Mouse (Mus musculus): Measurements from ENCODE around the gene Jade2. TPM values are rescaled to one million over a fixed set of nuclear protein-coding genes. Genes with fewer than 3 reads are reported as not detected.

The Jade2 gene
- polyA plus RNA-seq, 1 experiment from 2014 or later: 2.2 TPM

DNA sequence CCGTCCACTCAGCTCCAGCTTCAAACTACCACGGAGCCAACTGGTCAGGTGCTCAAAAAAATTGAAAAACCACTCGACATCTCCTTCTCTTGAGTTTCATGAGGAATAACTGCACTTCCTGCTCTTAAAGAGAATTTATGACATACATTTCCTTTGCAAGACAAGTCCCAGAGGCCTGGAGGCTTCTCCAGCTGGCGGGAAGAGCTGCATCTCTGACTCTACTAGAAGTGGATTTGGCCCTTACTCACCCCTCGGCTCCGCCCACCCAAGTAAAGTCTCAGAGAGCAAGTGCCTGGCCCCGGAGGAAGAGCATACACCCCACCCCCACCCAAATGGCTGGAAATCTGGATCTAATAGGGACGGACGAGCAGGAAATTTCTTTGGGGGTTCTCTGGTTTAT lies 16.3 kb downstream of the Jade2 start:
- no peaks in the 10 kb centered on the region for H3K27me3 ChIP-seq
- ATAC-seq (ENCODE audit: low FRiP score, low read depth): no peak
- no peak overlapping the region for H3K27ac ChIP-seq
- H3K4me3 ChIP-seq: no peak overlapping the region
- H3K9ac ChIP-seq: no peak overlapping the region
- no peak overlapping the region for H3K4me2 ChIP-seq (replicated peaks)
- no peaks in the 10 kb centered on the region for H3K9me3 ChIP-seq
- peaks cover 21% of the 10 kb centered on the region for H3K36me3 ChIP-seq
- WGBS: 37% methylated on average over 9 of the region's 9 CpGs
- peaks cover 30% of the 10 kb centered on the region for H3K4me1 ChIP-seq

DNA sequence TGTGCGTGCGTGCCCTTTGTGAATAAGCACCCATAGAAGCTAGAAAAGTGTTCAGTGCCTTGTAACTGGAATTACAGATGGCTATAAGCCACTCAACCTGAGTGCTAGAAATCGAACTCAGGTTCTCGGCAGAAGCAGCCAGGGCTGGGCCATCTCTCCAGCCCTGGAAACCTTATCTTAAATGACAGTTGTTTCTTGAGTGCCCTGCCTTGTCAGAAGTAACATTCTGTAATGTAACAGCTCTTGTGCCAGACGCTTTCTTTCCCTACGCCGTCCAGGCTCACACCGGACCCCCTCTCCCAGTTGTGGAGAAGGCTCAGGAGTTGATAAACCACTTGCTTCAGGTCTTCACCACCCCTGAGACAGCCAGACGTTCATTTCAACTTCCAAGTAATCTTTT lies 16.8 kb downstream of the Jade2 start:
- WGBS: 83% methylated on average over 9 of the region's 9 CpGs
- no peak overlapping the region for H3K27ac ChIP-seq
- ATAC-seq (ENCODE audit: low FRiP score, low read depth): no peak

GRCm38 (mm10) chr11:51839973-51840372 lies 17.5 kb downstream of the Jade2 start:
- no peak overlapping the region for H3K27ac ChIP-seq
- no peaks in the 10 kb centered on the region for H3K9me3 ChIP-seq
- no peak overlapping the region for H3K9ac ChIP-seq
- H3K27me3 ChIP-seq: no peaks in the 10 kb centered on the region
- WGBS: 83% methylated on average over 11 of the region's 11 CpGs
- H3K4me2 ChIP-seq (replicated peaks): no peak overlapping the region
- peaks cover 28% of the 10 kb centered on the region for H3K4me1 ChIP-seq
- no peak overlapping the region for H3K4me3 ChIP-seq
- peaks cover 24% of the 10 kb centered on the region for H3K36me3 ChIP-seq
- ATAC-seq (ENCODE audit: low FRiP score, low read depth): no peak

More for the DNA sequence above, 16.8 kb downstream of the Jade2 start:
- Histone ChIP-seq H3K4me1 (peaks cover 30% of the 10 kb centered on the region), H3K4me3 (no peak overlapping the region), H3K27me3 (no peaks in the 10 kb centered on the region), H3K9ac (no peak overlapping the region), H3K4me2 (replicated peaks) (no peak overlapping the region), H3K36me3 (peaks cover 19% of the 10 kb centered on the region), H3K9me3 (no peaks in the 10 kb centered on the region)

DNA sequence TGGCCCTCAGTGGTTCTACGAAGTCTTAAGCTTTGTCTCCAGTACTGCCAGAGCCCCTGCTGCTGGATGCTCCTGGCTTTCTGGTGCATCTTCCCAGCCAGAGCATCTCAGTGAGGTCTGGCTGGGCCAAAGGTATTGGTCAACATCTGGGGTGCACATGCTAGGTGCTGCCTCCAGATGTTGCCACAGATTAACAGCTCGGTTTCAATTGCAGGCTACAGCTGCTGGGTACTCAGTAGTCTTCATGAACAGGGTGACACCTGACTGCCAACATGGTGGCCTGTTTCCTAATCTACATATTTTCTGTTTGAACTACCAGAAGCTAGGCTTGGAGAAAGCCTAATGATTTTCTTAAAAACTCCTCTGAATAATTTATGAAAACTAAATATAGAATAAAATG lies 18.3 kb downstream of the Jade2 start:
- WGBS: 48% methylated on average over 2 of the region's 2 CpGs
- Histone ChIP-seq H3K4me1 (peaks cover 19% of the 10 kb centered on the region), H3K27ac (no peak overlapping the region), H3K9me3 (no peaks in the 10 kb centered on the region), H3K9ac (no peak overlapping the region), H3K36me3 (peaks cover 29% of the 10 kb centered on the region), H3K27me3 (no peaks in the 10 kb centered on the region), H3K4me3 (no peak overlapping the region), H3K4me2 (replicated peaks) (no peak overlapping the region)
- ATAC-seq (ENCODE audit: low FRiP score, low read depth): no peak

DNA sequence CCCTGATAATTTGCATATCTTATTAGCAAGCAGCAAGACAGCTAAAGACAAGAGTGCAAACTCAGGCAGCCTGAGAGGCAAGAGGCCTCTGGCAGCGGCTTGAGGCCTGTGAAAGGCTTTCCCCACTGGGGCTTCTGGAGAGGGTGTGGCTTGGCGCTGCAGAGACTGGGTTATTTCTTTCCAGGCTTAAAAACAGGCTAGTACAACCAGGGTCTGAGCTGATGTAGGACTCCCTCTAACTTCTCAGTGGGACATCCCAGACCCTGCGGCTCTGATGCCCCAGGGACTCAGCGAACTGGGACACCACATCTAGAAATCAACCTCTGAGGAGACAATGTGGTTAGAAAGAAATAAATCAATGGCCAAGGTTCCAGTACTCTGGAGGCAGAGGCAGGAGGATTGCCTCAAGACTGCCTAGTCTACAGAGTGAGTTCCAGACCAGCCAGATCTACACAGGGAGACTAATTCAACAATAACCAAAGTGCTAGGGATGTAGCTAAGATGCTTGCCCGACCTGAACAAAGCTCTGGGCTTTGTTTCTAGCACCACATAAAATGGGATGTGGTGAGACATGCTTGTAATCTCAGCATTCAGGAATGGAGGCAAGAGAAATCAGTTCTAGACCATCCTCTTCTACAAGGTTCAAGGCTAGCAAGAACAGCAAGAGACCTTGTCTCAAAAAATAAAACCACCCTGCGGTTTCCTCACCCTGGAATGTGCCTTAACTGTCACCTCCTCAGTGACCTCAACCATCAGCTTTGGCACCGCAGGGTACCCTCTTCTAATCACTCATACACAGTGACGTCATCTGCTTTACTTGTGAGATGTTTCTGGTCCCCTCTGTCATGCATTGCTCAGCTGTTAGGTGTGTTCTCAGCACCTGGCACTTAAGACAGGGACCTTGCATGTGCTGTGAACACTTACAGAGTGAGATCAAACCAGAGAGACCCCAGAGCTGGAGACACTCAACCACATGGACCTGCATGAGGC lies 20.0 kb downstream of the Jade2 start:
- Histone ChIP-seq H3K4me3 (no peak overlapping the region), H3K4me2 (replicated peaks) (no peak overlapping the region), H3K9me3 (no peaks in the 10 kb centered on the region), H3K27me3 (no peaks in the 10 kb centered on the region), H3K27ac (no peak overlapping the region), H3K36me3 (peaks cover 23% of the 10 kb centered on the region), H3K4me1 (peaks cover 16% of the 10 kb centered on the region), H3K9ac (no peak overlapping the region)
- ATAC-seq (ENCODE audit: low FRiP score, low read depth): no peak
- WGBS: 72% methylated on average over 8 of the region's 8 CpGs

DNA sequence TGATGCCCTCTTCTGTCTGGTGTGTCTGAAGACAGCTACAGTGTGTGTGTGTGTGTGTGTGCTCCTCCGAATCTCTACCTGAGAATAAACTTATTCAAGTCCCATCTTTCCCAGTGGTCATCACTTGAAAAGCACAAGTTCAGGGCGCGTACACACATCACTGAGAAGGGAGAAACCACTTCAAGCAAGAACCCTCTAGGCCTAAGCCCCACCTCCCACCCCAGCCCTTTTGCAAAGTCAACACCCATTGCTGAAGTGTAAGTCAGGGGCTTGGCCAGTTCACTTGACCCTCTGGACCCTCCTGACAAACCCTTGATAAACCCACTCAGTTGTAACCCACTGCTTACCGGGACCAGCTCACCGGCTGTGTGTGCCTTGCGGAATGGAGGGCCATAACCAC lies 20.9 kb downstream of the Jade2 start:
- Histone ChIP-seq H3K4me3 (no peak overlapping the region), H3K27me3 (no peaks in the 10 kb centered on the region), H3K27ac (no peak overlapping the region), H3K4me2 (replicated peaks) (no peak overlapping the region), H3K36me3 (peaks cover 27% of the 10 kb centered on the region), H3K9ac (no peak overlapping the region), H3K4me1 (peaks cover 10% of the 10 kb centered on the region), H3K9me3 (no peaks in the 10 kb centered on the region)
- no peak for ATAC-seq (ENCODE audit: low FRiP score, low read depth)
- WGBS: 93% methylated on average over 6 of the region's 6 CpGs

DNA sequence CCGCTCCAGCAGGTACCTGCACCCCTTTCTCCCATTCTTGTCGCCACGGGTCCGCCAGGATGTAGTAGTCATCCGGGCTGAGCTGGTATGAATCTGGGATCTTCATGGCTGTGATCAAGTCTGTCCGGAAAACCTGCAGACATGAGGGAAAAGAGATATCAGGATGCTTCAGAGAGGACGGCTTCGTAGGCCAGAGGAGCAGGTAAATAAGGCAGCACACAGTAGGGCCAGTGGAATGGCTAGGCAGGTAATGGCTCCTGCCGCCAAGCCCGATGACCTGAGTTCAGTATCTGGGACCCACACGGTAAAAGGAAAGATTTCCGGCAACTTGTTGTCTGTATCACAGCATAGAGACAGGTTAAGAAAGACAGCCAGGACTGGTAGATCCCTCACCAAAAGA lies 21.9 kb downstream of the Jade2 start:
- H3K27ac ChIP-seq: no peak overlapping the region
- no peak overlapping the region for H3K4me3 ChIP-seq
- no peak for ATAC-seq (ENCODE audit: low FRiP score, low read depth)
- no peaks in the 10 kb centered on the region for H3K27me3 ChIP-seq
- 94% methylated on average over 12 of the region's 12 CpGs for WGBS
- 0 out of 2 replicates have a peak, but pooled peaks cover 4% of the 10 kb centered on the region for H3K4me1 ChIP-seq
- H3K36me3 ChIP-seq: peaks cover 35% of the 10 kb centered on the region
- H3K9ac ChIP-seq: no peak overlapping the region
- H3K4me2 ChIP-seq (replicated peaks): no peak overlapping the region
- H3K9me3 ChIP-seq: no peaks in the 10 kb centered on the region

DNA sequence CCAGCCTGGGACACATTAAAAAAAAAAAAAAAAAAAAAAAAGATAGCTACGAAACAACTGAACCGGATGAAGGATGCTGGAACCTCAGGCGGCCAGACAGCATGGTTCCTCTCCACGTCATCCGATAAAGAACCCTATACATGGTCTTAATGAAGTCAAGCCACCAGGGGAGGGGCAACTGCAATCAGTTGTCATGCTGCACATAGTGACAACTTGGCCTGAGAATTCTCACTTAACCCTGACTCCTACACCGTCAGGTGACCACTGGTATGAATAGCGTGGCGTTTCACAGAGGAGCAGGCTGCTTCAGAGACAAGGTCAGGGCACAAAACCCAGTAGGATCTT lies 23.4 kb downstream of the Jade2 start:
- WGBS: 94% methylated on average over 8 of the region's 8 CpGs
- Histone ChIP-seq H3K36me3 (peaks cover 46% of the 10 kb centered on the region), H3K4me2 (replicated peaks) (no peak overlapping the region), H3K9me3 (no peaks in the 10 kb centered on the region), H3K4me1 (0 out of 2 replicates have a peak, but pooled peaks cover 4% of the 10 kb centered on the region), H3K4me3 (no peak overlapping the region), H3K27me3 (no peaks in the 10 kb centered on the region), H3K9ac (no peak overlapping the region), H3K27ac (no peak overlapping the region)
- no peak for ATAC-seq (ENCODE audit: low FRiP score, low read depth)

DNA sequence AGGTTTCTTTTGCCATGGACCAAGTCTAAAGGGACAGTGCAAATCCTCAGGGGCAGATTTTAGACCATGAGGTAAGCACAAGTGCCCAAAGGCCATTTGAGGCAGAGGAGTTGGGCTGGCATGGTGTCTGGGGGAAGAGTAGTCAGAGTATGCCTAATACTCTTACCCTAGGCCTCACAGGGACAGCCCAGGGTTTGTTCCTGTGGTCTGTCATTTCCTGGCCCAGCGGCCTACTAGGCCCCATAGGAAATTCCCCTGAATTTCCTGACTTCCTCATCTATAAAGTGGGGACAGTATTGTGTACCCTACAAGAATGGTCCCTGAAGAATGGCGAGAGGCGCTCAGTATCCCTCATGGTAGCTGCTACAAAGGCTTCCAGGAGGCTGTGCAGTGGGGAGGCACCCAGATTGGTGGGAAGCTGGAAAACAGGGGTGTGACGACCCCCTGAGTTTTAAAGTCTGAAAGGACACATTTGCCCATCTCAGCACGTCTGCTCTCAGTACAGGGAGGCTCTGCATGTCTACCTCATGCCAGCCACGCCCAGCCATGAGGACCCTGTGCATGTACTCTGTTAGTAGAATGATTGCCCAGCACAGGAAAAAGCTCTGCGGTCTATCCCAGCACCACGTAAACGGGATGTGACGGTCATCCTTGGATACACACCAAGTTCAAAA lies 23.9 kb downstream of the Jade2 start:
- Histone ChIP-seq H3K9ac (no peak overlapping the region), H3K27me3 (no peaks in the 10 kb centered on the region), H3K27ac (no peak overlapping the region), H3K4me3 (no peak overlapping the region), H3K36me3 (peaks cover 49% of the 10 kb centered on the region), H3K9me3 (no peaks in the 10 kb centered on the region), H3K4me1 (0 out of 2 replicates have a peak, but pooled peaks cover 4% of the 10 kb centered on the region), H3K4me2 (replicated peaks) (no peak overlapping the region)
- ATAC-seq (ENCODE audit: low FRiP score, low read depth): no peak
- WGBS: 89% methylated on average over 10 of the region's 10 CpGs

DNA sequence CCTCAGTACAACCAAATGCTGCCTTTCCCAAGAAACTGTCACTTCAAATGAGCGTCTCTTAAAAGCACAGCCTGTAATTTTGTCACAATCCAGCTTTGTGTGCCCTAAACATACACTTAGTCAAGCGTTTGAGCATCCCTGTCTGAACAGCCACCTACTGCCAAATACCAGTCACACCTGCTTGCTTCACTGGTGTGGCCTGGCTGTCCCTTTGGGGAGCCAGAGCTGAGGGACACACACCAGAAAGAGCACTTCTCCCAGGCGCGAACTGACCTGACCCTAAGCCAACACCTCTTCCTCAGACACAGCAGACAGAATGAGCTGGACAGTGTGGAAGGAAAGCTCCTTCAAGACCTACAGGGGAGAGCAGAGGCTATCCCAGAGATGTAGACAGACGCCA lies 24.5 kb downstream of the Jade2 start:
- ATAC-seq (ENCODE audit: low FRiP score, low read depth): no peak
- Histone ChIP-seq H3K27me3 (no peaks in the 10 kb centered on the region), H3K4me3 (no peak overlapping the region), H3K9ac (no peak overlapping the region), H3K27ac (no peak overlapping the region), H3K9me3 (no peaks in the 10 kb centered on the region), H3K4me1 (0 out of 2 replicates have a peak, but pooled peaks cover 4% of the 10 kb centered on the region), H3K4me2 (replicated peaks) (no peak overlapping the region), H3K36me3 (peaks cover 48% of the 10 kb centered on the region)
- 76% methylated on average over 5 of the region's 5 CpGs for WGBS

DNA sequence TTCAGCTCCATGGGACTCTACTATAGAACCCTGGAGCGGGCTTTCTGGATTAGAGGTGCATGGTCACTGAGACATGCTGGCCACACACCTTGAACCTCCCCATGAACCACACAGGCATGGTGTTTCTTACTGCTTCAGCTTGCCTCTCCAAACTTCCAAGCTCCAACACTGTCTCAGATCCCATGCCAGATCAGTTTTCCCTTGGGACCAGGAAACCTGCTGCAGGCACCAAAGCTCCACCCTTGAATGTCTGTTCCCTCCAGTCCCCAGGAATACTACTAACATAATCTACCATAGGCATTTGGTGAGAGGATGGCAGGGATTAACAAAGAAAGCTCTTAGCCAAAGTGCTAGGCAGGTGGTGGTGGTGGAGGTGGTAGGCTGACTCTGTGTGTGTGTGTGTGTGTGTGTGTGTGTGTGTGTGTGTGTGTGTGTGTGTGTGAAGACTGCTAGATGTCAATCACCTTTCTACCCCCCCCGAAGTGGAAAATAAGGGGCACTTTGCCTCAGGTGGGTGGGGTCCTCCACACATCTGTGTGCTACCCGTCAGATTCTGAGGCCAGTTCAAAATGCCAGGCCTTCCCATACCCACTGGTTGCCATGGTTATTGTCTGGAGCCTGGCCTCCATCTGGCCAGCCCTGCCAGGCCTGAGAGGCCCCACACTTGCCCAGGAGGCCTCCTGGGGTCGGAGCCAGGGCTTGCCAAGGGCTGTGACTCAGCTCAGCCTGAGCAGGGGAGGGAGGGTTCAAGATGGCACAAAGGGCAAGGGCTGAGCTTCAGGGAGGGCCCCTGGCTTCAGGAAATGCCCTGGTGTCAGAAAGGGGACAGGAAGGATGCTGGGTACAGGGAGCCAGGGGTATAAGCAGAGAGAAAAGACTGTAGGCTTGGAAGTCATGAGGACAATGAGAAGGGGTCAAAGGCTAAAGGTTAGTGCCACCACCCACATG lies 25.2 kb downstream of the Jade2 start:
- Histone ChIP-seq H3K9me3 (no peaks in the 10 kb centered on the region), H3K4me2 (replicated peaks) (no peak overlapping the region), H3K27me3 (no peaks in the 10 kb centered on the region), H3K9ac (no peak overlapping the region), H3K36me3 (peaks cover 54% of the 10 kb centered on the region), H3K4me1 (0 out of 2 replicates have a peak, but pooled peaks cover 3% of the 10 kb centered on the region), H3K4me3 (no peak overlapping the region), H3K27ac (no peak overlapping the region)
- WGBS: 65% methylated on average over 3 of the region's 4 CpGs
- no peak for ATAC-seq (ENCODE audit: low FRiP score, low read depth)
